Mouse (Mus musculus): ENCODE measurements around the gene Creb1. TPM values are rescaled to one million over a fixed set of nuclear protein-coding genes. Genes with fewer than 3 reads are reported as not detected.
"Not testable (repeated sequence)": the region's sequence is repeated elsewhere in the genome, so short reads cannot be mapped to it uniquely, and the experiment has no call there.

The Creb1 gene
- polyA plus RNA-seq, 1 experiment from 2014 or later = 59.9 TPM

GRCm38 (mm10) chr1:64635624-64636023 lies 103.2 kb downstream of the Creb1 start:
- H3K9ac ChIP-seq (ENCODE audit: low read depth, low read length) = no peak overlapping the region
- H3K4me2 ChIP-seq (replicated peaks; ENCODE audit: low read depth, low read length) = no peak overlapping the region
- WGBS = 82% methylated on average over 2 of the region's 2 CpGs
- no peaks in the 10 kb centered on the region for H3K4me1 ChIP-seq (replicated peaks; ENCODE audit: control insufficient read depth, insufficient read depth, low read length)
- H3K27ac ChIP-seq (ENCODE audit: low read depth, low read length) = no peak overlapping the region
- DNase-seq (ENCODE audit: low spot score) (no peak), ATAC-seq (ENCODE audit: low FRiP score) (no peak)
- no peaks in the 10 kb centered on the region for H3K27me3 ChIP-seq (ENCODE audit: control insufficient read depth, insufficient read depth, low read length)
- no peaks in the 10 kb centered on the region for H3K36me3 ChIP-seq (ENCODE audit: control insufficient read depth, insufficient read depth, low read length)
- H3K4me3 ChIP-seq (ENCODE audit: low read depth, low read length) = no peak overlapping the region
- H3K9me3 ChIP-seq (ENCODE audit: control insufficient read depth, low read length) = no peaks in the 10 kb centered on the region

GRCm38 (mm10) chr1:64639279-64639678 lies 106.8 kb downstream of the Creb1 start:
- no peak for ATAC-seq (ENCODE audit: low FRiP score)
- H3K4me1 ChIP-seq (replicated peaks; ENCODE audit: control insufficient read depth, insufficient read depth, low read length) = no peaks in the 10 kb centered on the region
- H3K27ac ChIP-seq (ENCODE audit: low read depth, low read length) = no peak overlapping the region
- no peaks in the 10 kb centered on the region for H3K27me3 ChIP-seq (ENCODE audit: control insufficient read depth, insufficient read depth, low read length)
- H3K9ac ChIP-seq (ENCODE audit: low read depth, low read length) = no peak overlapping the region
- H3K36me3 ChIP-seq (ENCODE audit: control insufficient read depth, insufficient read depth, low read length) = no peaks in the 10 kb centered on the region
- H3K9me3 ChIP-seq (ENCODE audit: control insufficient read depth, low read length) = no peaks in the 10 kb centered on the region
- H3K4me3 ChIP-seq (ENCODE audit: low read depth, low read length) = no peak overlapping the region
- H3K4me2 ChIP-seq (replicated peaks; ENCODE audit: low read depth, low read length) = no peak overlapping the region
- WGBS = 92% methylated on average over 6 of the region's 6 CpGs
- DNase-seq (ENCODE audit: low spot score) = no peak

- H3K27me3 ChIP-seq (ENCODE audit: control insufficient read depth, insufficient read depth, low read length) = no peaks in the 10 kb centered on the region
- no peak for DNase-seq (ENCODE audit: low spot score)
- H3K4me2 ChIP-seq (replicated peaks; ENCODE audit: low read depth, low read length) = no peak overlapping the region
- H3K4me3 ChIP-seq (ENCODE audit: low read depth, low read length) = no peak overlapping the region
- 95% methylated on average over 6 of the region's 6 CpGs for WGBS
- H3K9me3 ChIP-seq (ENCODE audit: control insufficient read depth, low read length) = no peaks in the 10 kb centered on the region
- ATAC-seq (ENCODE audit: low FRiP score) = no peak
- no peak overlapping the region for H3K9ac ChIP-seq (ENCODE audit: low read depth, low read length)
- no peak overlapping the region for H3K27ac ChIP-seq (ENCODE audit: low read depth, low read length)
- no peaks in the 10 kb centered on the region for H3K4me1 ChIP-seq (replicated peaks; ENCODE audit: control insufficient read depth, insufficient read depth, low read length)
- H3K36me3 ChIP-seq (ENCODE audit: control insufficient read depth, insufficient read depth, low read length) = no peaks in the 10 kb centered on the region
These were observed 108.6 kb downstream of the Creb1 start for GRCm38 (mm10) chr1:64641069-64641468.

DNA sequence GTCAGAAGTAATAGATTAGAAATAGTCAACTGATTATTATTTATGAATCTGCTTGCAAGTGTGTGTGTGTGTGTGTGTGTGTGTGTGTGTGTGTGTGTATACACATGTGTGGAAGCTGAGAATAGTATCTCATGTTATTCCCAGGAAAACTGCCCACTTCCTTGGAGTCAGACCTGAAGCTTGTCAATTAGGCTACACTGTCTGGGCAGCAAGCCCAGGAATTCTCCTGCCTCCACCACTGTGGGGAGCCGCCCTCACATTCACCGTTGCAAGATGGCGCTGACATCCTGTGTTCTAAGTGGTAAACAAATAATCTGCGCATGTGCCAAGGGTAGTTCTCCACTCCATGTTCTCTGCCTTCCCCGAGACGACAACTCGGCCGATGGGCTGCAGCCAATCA lies 110.1 kb downstream of the Creb1 start:
- not testable (repeated sequence) for H3K36me3 ChIP-seq (ENCODE audit: control insufficient read depth, insufficient read depth, low read length); H3K27ac ChIP-seq (ENCODE audit: low read depth, low read length); DNase-seq (ENCODE audit: low spot score); H3K27me3 ChIP-seq (ENCODE audit: control insufficient read depth, insufficient read depth, low read length); ATAC-seq (ENCODE audit: low FRiP score); H3K4me3 ChIP-seq (ENCODE audit: low read depth, low read length); H3K9ac ChIP-seq (ENCODE audit: low read depth, low read length); H3K4me1 ChIP-seq (replicated peaks; ENCODE audit: control insufficient read depth, insufficient read depth, low read length); H3K4me2 ChIP-seq (replicated peaks; ENCODE audit: low read depth, low read length); H3K9me3 ChIP-seq (ENCODE audit: control insufficient read depth, low read length)
- 97% methylated on average over 8 of the region's 8 CpGs for WGBS

DNA sequence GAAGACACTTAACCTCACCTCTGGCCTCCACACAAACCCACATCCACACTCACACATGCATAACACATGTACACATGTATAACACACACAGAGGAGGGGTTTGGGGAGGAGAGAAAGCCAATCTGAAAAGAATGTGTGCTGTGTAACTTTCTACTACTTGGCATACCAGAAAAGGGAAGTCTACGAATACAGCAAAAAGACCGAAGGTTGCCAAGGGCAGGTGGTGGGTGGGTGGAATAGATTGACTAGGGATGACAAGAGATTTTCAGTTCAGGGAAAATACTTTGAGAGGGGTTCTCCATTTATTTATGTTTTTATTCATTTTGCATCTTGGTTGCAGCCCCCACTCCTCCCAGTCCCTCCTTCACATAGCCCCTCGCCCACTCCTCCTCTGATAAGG lies 112.1 kb downstream of the Creb1 start:
- DNase-seq (ENCODE audit: low spot score) (no peak), ATAC-seq (ENCODE audit: low FRiP score) (no peak)
- no peak overlapping the region for H3K27ac ChIP-seq (ENCODE audit: low read depth, low read length)
- H3K9ac ChIP-seq (ENCODE audit: low read depth, low read length) = no peak overlapping the region
- no peak overlapping the region for H3K4me3 ChIP-seq (ENCODE audit: low read depth, low read length)
- H3K27me3 ChIP-seq (ENCODE audit: control insufficient read depth, insufficient read depth, low read length) = no peaks in the 10 kb centered on the region
- H3K36me3 ChIP-seq (ENCODE audit: control insufficient read depth, insufficient read depth, low read length) = no peaks in the 10 kb centered on the region
- H3K4me2 ChIP-seq (replicated peaks; ENCODE audit: low read depth, low read length) = no peak overlapping the region
- H3K4me1 ChIP-seq (replicated peaks; ENCODE audit: control insufficient read depth, insufficient read depth, low read length) = no peaks in the 10 kb centered on the region
- H3K9me3 ChIP-seq (ENCODE audit: control insufficient read depth, low read length) = no peaks in the 10 kb centered on the region
- 87% methylated on average over 3 of the region's 3 CpGs for WGBS

GRCm38 (mm10) chr1:64649362-64650124 lies 117.1 kb downstream of the Creb1 start:
- DNase-seq (ENCODE audit: low spot score) (no peak), ATAC-seq (ENCODE audit: low FRiP score) (no peak)
- H3K4me3 ChIP-seq (ENCODE audit: low read depth, low read length) = no peak overlapping the region
- no peaks in the 10 kb centered on the region for H3K9me3 ChIP-seq (ENCODE audit: control insufficient read depth, low read length)
- no peaks in the 10 kb centered on the region for H3K27me3 ChIP-seq (ENCODE audit: control insufficient read depth, insufficient read depth, low read length)
- H3K27ac ChIP-seq (ENCODE audit: low read depth, low read length) = no peak overlapping the region
- H3K4me1 ChIP-seq (replicated peaks; ENCODE audit: control insufficient read depth, insufficient read depth, low read length) = no peaks in the 10 kb centered on the region
- WGBS = 76% methylated on average over 11 of the region's 11 CpGs
- H3K4me2 ChIP-seq (replicated peaks; ENCODE audit: low read depth, low read length) = no peak overlapping the region
- no peak overlapping the region; the same call in 1 of the 2 replicates for H3K9ac ChIP-seq (ENCODE audit: low read depth, low read length)
- H3K36me3 ChIP-seq (ENCODE audit: control insufficient read depth, insufficient read depth, low read length) = no peaks in the 10 kb centered on the region

DNA sequence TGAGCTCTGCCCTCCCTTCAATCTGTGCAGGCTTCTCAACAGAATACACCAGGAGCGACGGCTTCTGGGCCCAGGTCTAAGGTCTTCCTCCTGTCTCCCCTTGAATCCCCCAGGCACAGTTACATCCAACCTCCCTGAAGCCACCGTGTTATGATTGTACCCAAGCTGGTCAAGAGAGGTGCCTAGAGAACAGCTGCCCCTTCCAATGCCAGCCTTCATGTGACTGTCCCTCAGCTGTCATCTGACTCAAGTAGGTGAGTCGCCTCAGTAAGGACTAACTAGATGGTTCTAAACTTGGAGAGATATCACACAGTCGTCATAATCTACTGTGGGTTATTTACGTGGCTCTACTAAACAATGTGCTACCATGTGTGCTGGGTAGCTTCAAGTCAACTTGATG lies 121.3 kb downstream of the Creb1 start:
- WGBS = 90% methylated on average over 6 of the region's 6 CpGs
- Histone ChIP-seq H3K9me3 (ENCODE audit: control insufficient read depth, low read length) (no peaks in the 10 kb centered on the region), H3K36me3 (ENCODE audit: control insufficient read depth, insufficient read depth, low read length) (no peaks in the 10 kb centered on the region), H3K27me3 (ENCODE audit: control insufficient read depth, insufficient read depth, low read length) (no peaks in the 10 kb centered on the region), H3K4me3 (ENCODE audit: low read depth, low read length) (no peak overlapping the region), H3K4me1 (replicated peaks; ENCODE audit: control insufficient read depth, insufficient read depth, low read length) (no peaks in the 10 kb centered on the region), H3K4me2 (replicated peaks; ENCODE audit: low read depth, low read length) (no peak overlapping the region), H3K9ac (ENCODE audit: low read depth, low read length) (no peak overlapping the region), H3K27ac (ENCODE audit: low read depth, low read length) (no peak overlapping the region)
- ATAC-seq (ENCODE audit: low FRiP score) (no peak), DNase-seq (ENCODE audit: low spot score) (no peak)

Other genes with a start within 250 kb of the Creb1 start
- gene Mettl21a, start 84.6 kb downstream of the Creb1 start, polyA plus RNA-seq (2014; fragmentation: Nextera tagmentation; extraction: Ambion mirVana) = 22.0 and 24.4 TPM in 2 replicates
- gene Ccnyl1, start 157.8 kb downstream of the Creb1 start, polyA plus RNA-seq (2014; fragmentation: Nextera tagmentation; extraction: Ambion mirVana) = 11.5 and 13.4 TPM in 2 replicates
- gene Fzd5, start 205.1 kb downstream of the Creb1 start, polyA plus RNA-seq (2014; fragmentation: Nextera tagmentation; extraction: Ambion mirVana) = 0.33 and 0.52 TPM in 2 replicates